Mouse (Mus musculus) cerebellum, postnatal 14 days (tissue): ENCODE results near the gene Eif2b5.

Source experiments
- DNase-seq, 2 experiments: peaks; one replicate each; pipeline ENCODE4 v3.0.0; 2021; ENCODE audit warnings: mixed read lengths in 2 of 2

Eif2b5 gene

GRCm38 (mm10) chr16:20537601-20538320 lies 39.1 kb downstream of the Eif2b5 start:
- DNase-seq, result no peak

- DNase-seq, result no peak
Measured at GRCm38 (mm10) chr16:20539649-20540048, 41.0 kb downstream of the Eif2b5 start.

GRCm38 (mm10) chr16:20540438-20540837 lies 41.8 kb downstream of the Eif2b5 start:
- no peak for DNase-seq

- DNase-seq, result no peak
Measured at GRCm38 (mm10) chr16:20545696-20546095, 47.1 kb downstream of the Eif2b5 start.

GRCm38 (mm10) chr16:20547423-20547822 lies 48.8 kb downstream of the Eif2b5 start:
- DNase-seq, result no peak

GRCm38 (mm10) chr16:20548096-20548948 lies 49.7 kb downstream of the Eif2b5 start, which contains the start of gene Abcf3:
Gene Abcf3, plus strand, starts transcription at chr16:20548577.
- DNase-seq, result peak; percentile 98

- DNase-seq, result no peak
Measured at GRCm38 (mm10) chr16:20549161-20549560, 50.5 kb downstream of the Eif2b5 start.

- DNase-seq, result no peak
Measured at GRCm38 (mm10) chr16:20551691-20552090, 53.1 kb downstream of the Eif2b5 start.

- DNase-seq, result no peak
Measured at GRCm38 (mm10) chr16:20552594-20552993, 54.0 kb downstream of the Eif2b5 start.

- no peak for DNase-seq
Measured at GRCm38 (mm10) chr16:20555000-20555399, 56.4 kb downstream of the Eif2b5 start.

GRCm38 (mm10) chr16:20557381-20557780 lies 58.8 kb downstream of the Eif2b5 start:
- no peak for DNase-seq
